Mouse (Mus musculus) CD4-positive, CD25-positive, alpha-beta regulatory T cell, adult 9 weeks (primary cell): Measurements from ENCODE around the gene Suclg2. TPM values are rescaled to one million over a fixed set of nuclear protein-coding genes. Genes with fewer than 3 reads are reported as not detected.

Experiments used
- polyA plus RNA-seq: library from polyadenylated mRNA; unstranded; fragments of 100-300 nt; shearing (Covaris generic); gene quantifications from one replicate; pipeline ENCODE4 v1.2.1, GENCODE M21; 2017

Gene Suclg2
- 52.5 TPM for polyA plus RNA-seq

GRCm38 (mm10) chr6:95718031-95718968 lies at the start of gene Suclg2:
Suclg2 (minus strand) TSS chr6:95718800.

